Mouse (Mus musculus): ENCODE results near the gene Taf8. TPM values are rescaled to one million over a fixed set of nuclear protein-coding genes. Genes with fewer than 3 reads are reported as not detected.

Gene Taf8
- polyA plus RNA-seq, 1 experiment: 32.2 TPM

DNA sequence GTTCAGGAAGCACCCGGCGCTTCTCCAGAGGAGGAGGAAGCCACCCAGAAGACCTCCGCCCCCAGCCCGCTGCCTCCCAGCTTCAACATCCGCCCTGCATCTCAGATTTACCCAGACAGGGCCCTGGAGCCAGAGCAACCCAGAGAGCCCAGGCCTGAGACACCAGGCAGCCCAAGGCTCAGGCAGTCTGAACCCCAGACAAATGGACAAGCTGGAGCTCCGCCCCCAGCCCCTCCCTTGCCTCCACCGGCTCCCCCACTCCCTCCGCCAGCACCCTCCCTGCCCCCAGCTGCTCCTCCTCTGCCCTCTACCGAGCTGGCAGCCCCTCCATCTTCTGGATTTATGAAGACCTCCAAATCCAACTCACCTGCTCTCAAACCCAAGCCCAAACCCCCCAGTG, 35.8 kb downstream of the Taf8 start:
- TF ChIP-seq POLR2A (IDR thresholded peaks at IDR 0.05; ENCODE audit: borderline replicate concordance, control insufficient read depth, low read depth, low read length) (no peak), CTCF (IDR thresholded peaks at IDR 0.05; ENCODE audit: control insufficient read depth, insufficient read depth, low read length) (no peak)
- Histone ChIP-seq H3K4me1 (ENCODE audit: control insufficient read depth, insufficient read depth, low read length) (no peaks in the 10 kb centered on the region), H3K27ac (ENCODE audit: control insufficient read depth, insufficient read depth, low read depth, low read length, poor library complexity) (no peak overlapping the region), H3K4me3 (replicated peaks; ENCODE audit: control insufficient read depth, low read depth, low read length) (no peak overlapping the region)
- 76% methylated on average over 9 of the region's 9 CpGs for WGBS

DNA sequence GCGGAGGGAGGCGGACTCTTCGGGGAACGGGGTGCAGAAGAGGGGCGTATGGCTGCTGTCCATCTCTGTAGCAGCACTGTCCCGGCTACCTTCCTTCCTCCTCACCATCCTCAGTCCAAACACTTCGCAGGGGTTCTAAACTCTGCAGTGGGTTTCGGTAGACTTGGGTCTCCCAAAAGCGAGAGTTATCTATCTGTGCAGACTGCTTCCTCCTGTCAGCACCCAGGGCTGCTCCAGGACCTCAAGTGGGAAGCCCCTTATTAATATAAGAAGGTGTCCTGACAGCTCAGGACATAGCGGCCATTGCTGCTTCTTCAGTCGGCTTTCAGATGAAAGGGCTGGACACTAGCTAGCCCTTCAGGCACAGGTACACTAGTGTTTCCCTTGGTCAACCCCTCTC, 37.1 kb downstream of the Taf8 start:
- Histone ChIP-seq H3K27ac (ENCODE audit: control insufficient read depth, insufficient read depth, low read depth, low read length, poor library complexity) (no peak overlapping the region), H3K4me1 (ENCODE audit: control insufficient read depth, insufficient read depth, low read length) (no peaks in the 10 kb centered on the region), H3K4me3 (replicated peaks; ENCODE audit: control insufficient read depth, low read depth, low read length) (no peak overlapping the region)
- TF ChIP-seq POLR2A (IDR thresholded peaks at IDR 0.05; ENCODE audit: borderline replicate concordance, control insufficient read depth, low read depth, low read length) (no peak), CTCF (IDR thresholded peaks at IDR 0.05; ENCODE audit: control insufficient read depth, insufficient read depth, low read length) (no peak)
- 80% methylated on average over 11 of the region's 11 CpGs for WGBS

DNA sequence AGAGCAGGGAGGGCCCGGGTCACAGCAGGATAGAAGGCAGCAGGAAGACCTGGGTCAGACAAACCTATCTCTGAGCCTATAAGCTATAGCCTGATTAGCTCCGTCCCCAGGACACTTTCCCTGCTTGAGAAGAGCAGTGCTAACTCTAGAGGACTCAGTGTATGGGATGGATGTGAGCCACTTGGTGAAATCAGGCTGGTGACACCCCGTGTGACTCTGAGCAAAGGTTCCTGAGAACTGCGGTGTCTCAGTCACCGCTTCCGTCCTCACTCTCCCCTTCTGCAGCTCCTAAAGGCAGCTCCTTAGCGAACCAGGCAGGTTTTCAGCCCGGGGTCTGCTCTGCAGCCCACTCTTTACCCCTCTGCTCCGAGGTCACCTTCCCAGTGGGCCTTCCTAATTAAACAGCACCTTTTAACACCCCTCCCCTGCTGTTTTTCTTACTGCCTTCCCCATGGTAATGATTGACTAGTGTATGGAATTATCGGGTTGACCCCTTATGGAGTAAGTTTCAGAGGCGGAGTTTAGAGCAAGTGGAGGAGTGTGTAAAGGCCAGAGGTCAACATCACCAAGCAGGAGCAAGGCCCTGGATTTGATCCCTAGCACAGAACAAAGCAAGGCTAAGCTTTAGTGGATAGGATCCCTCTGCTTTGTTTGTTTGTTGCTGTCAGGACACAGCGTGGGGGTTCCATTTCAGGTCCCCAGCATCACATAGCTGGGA, 37.7 kb downstream of the Taf8 start:
- H3K4me1 ChIP-seq (ENCODE audit: control insufficient read depth, insufficient read depth, low read length): no peaks in the 10 kb centered on the region; the same call in 1 of the 2 replicates
- WGBS: 86% methylated on average over 12 of the region's 12 CpGs
- no peak overlapping the region for H3K4me3 ChIP-seq (replicated peaks; ENCODE audit: control insufficient read depth, low read depth, low read length)
- TF ChIP-seq CTCF (IDR thresholded peaks at IDR 0.05; ENCODE audit: control insufficient read depth, insufficient read depth, low read length): no peak
- TF ChIP-seq POLR2A (IDR thresholded peaks at IDR 0.05; ENCODE audit: borderline replicate concordance, control insufficient read depth, low read depth, low read length): no peak
- H3K27ac ChIP-seq (ENCODE audit: control insufficient read depth, insufficient read depth, low read depth, low read length, poor library complexity): no peak overlapping the region

DNA sequence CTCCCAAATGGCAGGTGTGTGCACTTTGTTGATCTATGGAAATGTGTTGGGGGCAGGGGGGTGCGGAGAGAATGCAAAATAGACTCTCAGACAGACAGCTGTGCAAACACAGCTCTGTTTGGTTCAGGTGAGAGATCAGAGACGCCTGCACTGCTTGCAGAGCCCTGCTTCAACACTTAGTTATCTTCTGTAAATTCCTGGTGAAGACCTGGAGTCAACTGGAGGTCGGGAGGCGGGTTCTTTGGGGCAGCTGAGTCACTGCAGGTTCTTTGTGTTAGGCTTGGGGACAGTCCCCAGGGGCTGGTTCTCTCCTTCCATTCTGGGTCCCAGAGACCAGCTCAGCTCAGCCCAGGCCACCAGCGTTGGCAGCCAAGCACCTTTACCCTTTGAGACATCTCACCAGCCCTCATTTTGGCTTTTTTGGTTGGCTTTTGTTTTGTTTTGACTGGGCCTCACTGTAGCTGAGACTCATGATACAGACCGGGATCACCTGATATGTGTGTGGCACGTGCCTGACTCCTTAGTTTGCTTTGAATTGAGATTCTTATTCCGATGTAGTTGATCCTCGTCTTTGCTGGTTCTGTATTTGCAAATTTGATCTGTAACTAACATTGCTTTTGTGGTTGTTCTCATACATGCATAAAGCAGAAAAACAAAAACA, 39.2 kb downstream of the Taf8 start:
- Histone ChIP-seq H3K4me3 (replicated peaks; ENCODE audit: control insufficient read depth, low read depth, low read length) (no peak overlapping the region), H3K4me1 (ENCODE audit: control insufficient read depth, insufficient read depth, low read length) (no peaks in the 10 kb centered on the region; the same call in 1 of the 2 replicates), H3K27ac (ENCODE audit: control insufficient read depth, insufficient read depth, low read depth, low read length, poor library complexity) (no peak overlapping the region)
- WGBS: 71% methylated on average over 9 of the region's 9 CpGs
- TF ChIP-seq CTCF (IDR thresholded peaks at IDR 0.05; ENCODE audit: control insufficient read depth, insufficient read depth, low read length) (no peak), POLR2A (IDR thresholded peaks at IDR 0.05; ENCODE audit: borderline replicate concordance, control insufficient read depth, low read depth, low read length) (no peak)

DNA sequence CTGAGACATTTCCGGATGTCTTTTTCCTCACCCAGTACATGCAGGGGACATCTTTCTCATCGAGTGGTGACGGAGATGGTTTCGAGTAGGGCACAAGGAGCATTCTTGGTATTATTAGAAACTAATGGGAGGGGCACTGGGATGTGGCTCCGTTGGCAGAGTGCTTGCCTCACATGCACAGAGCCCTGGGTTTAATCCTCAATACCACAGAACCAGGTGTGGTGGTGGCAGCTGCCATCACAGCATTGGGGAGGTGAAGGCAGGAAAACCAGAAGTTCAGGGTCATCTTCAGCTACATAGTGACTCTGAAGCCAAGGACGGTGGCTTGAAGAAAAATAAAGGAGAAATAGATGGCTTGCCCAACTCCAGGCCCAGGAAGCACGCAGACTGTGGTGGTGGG, 39.9 kb downstream of the Taf8 start:
- WGBS: 62% methylated on average over 7 of the region's 7 CpGs
- no peak for TF ChIP-seq CTCF (IDR thresholded peaks at IDR 0.05; ENCODE audit: control insufficient read depth, insufficient read depth, low read length)
- H3K4me3 ChIP-seq (replicated peaks; ENCODE audit: control insufficient read depth, low read depth, low read length): no peak overlapping the region
- H3K27ac ChIP-seq (ENCODE audit: control insufficient read depth, insufficient read depth, low read depth, low read length, poor library complexity): no peak overlapping the region
- H3K4me1 ChIP-seq (ENCODE audit: control insufficient read depth, insufficient read depth, low read length): no peaks in the 10 kb centered on the region; the same call in 1 of the 2 replicates

DNA sequence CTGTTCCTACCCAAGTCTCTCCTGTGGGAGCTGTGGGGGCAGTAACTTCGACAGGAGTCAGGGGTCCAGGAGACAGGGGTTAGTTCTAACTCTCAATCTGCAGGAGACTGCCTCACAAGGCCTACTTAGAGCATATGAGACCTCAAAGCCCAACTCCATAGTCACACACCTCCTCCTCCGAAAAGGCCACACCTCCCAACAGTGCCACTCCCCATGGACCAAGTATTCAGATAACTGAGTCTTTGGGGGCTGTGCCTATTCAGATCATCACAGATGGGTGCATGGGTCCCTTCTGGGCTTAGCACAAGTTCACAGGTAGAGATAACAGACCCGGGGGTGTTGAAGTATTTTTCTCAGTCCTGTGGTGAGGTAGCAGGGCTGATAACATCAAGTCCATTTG, 40.4 kb downstream of the Taf8 start:
- Histone ChIP-seq H3K4me3 (replicated peaks; ENCODE audit: control insufficient read depth, low read depth, low read length) (no peak overlapping the region), H3K27ac (ENCODE audit: control insufficient read depth, insufficient read depth, low read depth, low read length, poor library complexity) (no peak overlapping the region), H3K4me1 (ENCODE audit: control insufficient read depth, insufficient read depth, low read length) (no peaks in the 10 kb centered on the region; the same call in 1 of the 2 replicates)
- WGBS: 69% methylated on average over 3 of the region's 3 CpGs
- no peak for TF ChIP-seq CTCF (IDR thresholded peaks at IDR 0.05; ENCODE audit: control insufficient read depth, insufficient read depth, low read length)
- no peak for TF ChIP-seq POLR2A (IDR thresholded peaks at IDR 0.05; ENCODE audit: borderline replicate concordance, control insufficient read depth, low read depth, low read length)

DNA sequence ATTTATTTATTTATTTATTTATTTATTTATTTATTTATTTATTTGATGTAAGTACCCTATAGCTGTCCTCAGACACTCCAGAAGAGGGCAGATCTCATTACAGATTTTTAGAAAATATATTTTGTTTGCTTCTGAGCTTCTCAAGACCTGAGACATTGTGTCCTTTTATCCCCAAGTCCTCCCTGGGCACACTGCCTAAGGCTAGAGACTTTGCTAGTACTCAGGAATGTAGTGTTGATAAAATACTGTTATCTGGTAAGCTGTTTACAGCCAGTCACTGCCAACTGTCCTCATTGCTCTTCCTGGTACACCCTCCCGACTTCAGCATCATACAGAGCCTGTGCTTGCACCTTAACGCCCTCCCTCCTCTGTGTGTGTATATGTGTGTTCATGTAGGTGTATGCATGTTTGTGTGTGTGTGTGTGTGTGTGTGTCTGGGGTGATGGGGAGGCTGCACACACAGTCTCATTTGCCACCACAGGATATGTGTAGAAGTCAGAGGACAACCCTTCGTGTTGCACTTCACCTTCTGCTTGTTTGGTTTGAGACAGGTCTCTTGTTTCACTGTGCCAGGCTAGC, 42.7 kb downstream of the Taf8 start:
- WGBS: 50% methylated on average over 3 of the region's 3 CpGs
- H3K4me3 ChIP-seq (replicated peaks; ENCODE audit: control insufficient read depth, low read depth, low read length): no peak overlapping the region
- no peak overlapping the region for H3K27ac ChIP-seq (ENCODE audit: control insufficient read depth, insufficient read depth, low read depth, low read length, poor library complexity)
- peaks cover 3% of the 10 kb centered on the region; the same call in 1 of the 2 replicates for H3K4me1 ChIP-seq (ENCODE audit: control insufficient read depth, insufficient read depth, low read length)
- TF ChIP-seq CTCF (IDR thresholded peaks at IDR 0.05; ENCODE audit: control insufficient read depth, insufficient read depth, low read length): no peak
- no peak for TF ChIP-seq POLR2A (IDR thresholded peaks at IDR 0.05; ENCODE audit: borderline replicate concordance, control insufficient read depth, low read depth, low read length)

DNA sequence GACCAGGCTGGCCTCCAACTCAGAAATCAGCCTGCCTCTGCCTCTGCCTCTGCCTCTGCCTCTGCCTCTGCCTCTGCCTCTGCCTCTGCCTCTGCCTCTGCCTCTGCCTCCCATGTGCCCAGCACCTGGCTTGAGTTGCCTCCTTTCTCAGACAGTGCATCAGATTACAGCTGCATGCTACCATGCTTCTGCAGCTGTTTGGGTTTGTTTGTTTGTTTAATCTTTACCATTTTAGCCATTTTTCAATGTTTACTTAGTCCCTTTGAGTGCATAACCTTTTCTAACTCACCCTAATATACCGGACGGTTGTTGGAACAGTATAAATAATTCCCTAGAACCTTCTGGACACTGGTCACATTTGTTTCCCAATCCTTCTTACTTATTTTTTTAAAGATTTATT, 43.2 kb downstream of the Taf8 start:
- H3K27ac ChIP-seq (ENCODE audit: control insufficient read depth, insufficient read depth, low read depth, low read length, poor library complexity): no peak overlapping the region
- H3K4me1 ChIP-seq (ENCODE audit: control insufficient read depth, insufficient read depth, low read length): peaks cover 5% of the 10 kb centered on the region; the same call in 1 of the 2 replicates
- TF ChIP-seq CTCF (IDR thresholded peaks at IDR 0.05; ENCODE audit: control insufficient read depth, insufficient read depth, low read length): no peak
- no peak for TF ChIP-seq POLR2A (IDR thresholded peaks at IDR 0.05; ENCODE audit: borderline replicate concordance, control insufficient read depth, low read depth, low read length)
- 92% methylated on average over 2 of the region's 2 CpGs for WGBS
- H3K4me3 ChIP-seq (replicated peaks; ENCODE audit: control insufficient read depth, low read depth, low read length): no peak overlapping the region
